15 mouse cellular contexts compared by ENCODE assay signal in the genomic region with DNA sequence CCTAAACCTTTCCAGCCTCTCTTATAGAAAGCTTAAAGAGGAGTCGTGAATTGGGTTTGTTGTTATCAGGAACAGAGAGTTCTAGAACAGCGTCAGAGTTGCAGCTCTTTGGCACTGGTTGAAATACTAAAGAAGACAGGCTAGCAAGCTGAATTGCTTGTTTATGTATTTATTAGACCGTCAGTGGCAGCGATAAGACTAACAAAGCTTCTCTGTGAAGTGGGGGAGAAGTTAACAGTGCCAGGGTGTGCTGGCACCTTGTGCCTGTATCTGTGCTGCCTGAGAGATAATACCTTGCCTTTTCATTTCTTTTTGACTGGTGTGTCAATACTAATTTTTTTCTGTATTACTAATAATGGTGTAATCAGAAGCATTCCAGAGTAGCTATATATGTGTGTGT. TPM values are rescaled to one million over a fixed set of nuclear protein-coding genes. Genes with fewer than 3 reads are reported as not detected.
DNase-seq lines count a peak whose midpoint lies in the region; ATAC-seq lines count a peak whose summit lies in the region.
"Had no signal": no experiment of that assay in that cellular context is flagged by ENCODE, and none has a peak within 500 bp of the region (broad histone marks: within the 10 kb centered on the region; RNA-seq: fewer than 3 reads in every experiment).

No protein-coding gene starts in this region.

- DNase-seq in heart, postnatal 36 days, result no peak
- DNase-seq in liver, embryonic 13.5 days, result no peak
- DNase-seq in kidney, adult 18-20 months, result no peak
- no peak for DNase-seq in lung, postnatal 10 days
- DNase-seq: cerebellum, postnatal 10 days; gastrocnemius, postnatal 25 days; layer of hippocampus, postnatal 36 days; retina, postnatal 1 day had no signal

- no peak overlapping the region for H3K9ac ChIP-seq in heart, embryonic 16.5 days (ENCODE audit: low read length)
- no peak overlapping the region; the same call in 1 of the 2 replicates for H3K9ac ChIP-seq in hindbrain, embryonic 12.5 days
- no peak overlapping the region for H3K9ac ChIP-seq in liver, embryonic 13.5 days
- H3K9ac ChIP-seq in midbrain, embryonic 16.5 days (ENCODE audit: low read depth, low read length), result no peak overlapping the region
- H3K9ac ChIP-seq: limb, embryonic 12.5 days had no signal

- H3K9me3 ChIP-seq in heart, embryonic 16.5 days (replicated peaks; ENCODE audit: control insufficient read depth, low read length), result no peaks in the 10 kb centered on the region
- H3K9me3 ChIP-seq in hindbrain, embryonic 12.5 days (replicated peaks), result no peaks in the 10 kb centered on the region
- H3K9me3 ChIP-seq in liver, embryonic 13.5 days (replicated peaks), result no peaks in the 10 kb centered on the region
- no peaks in the 10 kb centered on the region for H3K9me3 ChIP-seq in midbrain, embryonic 16.5 days (replicated peaks; ENCODE audit: control insufficient read depth, low read length, poor library complexity, severe bottlenecking)
- H3K9me3 ChIP-seq: limb, embryonic 12.5 days had no signal

- H3K27me3 ChIP-seq in heart, embryonic 16.5 days (ENCODE audit: control insufficient read depth, insufficient read depth, low read length), result no peaks in the 10 kb centered on the region
- no peaks in the 10 kb centered on the region for H3K27me3 ChIP-seq in hindbrain, embryonic 12.5 days
- no peaks in the 10 kb centered on the region for H3K27me3 ChIP-seq in liver, embryonic 13.5 days
- H3K27me3 ChIP-seq in midbrain, embryonic 16.5 days (ENCODE audit: control insufficient read depth, insufficient read depth, low read depth, low read length), result no peaks in the 10 kb centered on the region
- H3K27me3 ChIP-seq: CH12.LX; limb, embryonic 12.5 days; Patski had no signal

- H3K27ac ChIP-seq in heart, embryonic 16.5 days (ENCODE audit: low read length), result 0 out of 2 replicates have a peak overlapping the region, but pooled peaks have one; percentile 42
- H3K27ac ChIP-seq in hindbrain, embryonic 12.5 days, result 0 out of 2 replicates have a peak overlapping the region, but pooled peaks have one; percentile 8
- H3K27ac ChIP-seq in liver, embryonic 13.5 days, result peak overlapping the region; percentile 16
- no peak overlapping the region for H3K27ac ChIP-seq in midbrain, embryonic 16.5 days (ENCODE audit: low read length)
- H3K27ac ChIP-seq: kidney, postnatal 0 days; limb, embryonic 12.5 days had no signal

- ATAC-seq in heart, embryonic 16.5 days (replicated peaks; ENCODE audit: extremely low read depth, insufficient read depth, low FRiP score), result no peak
- no peak for ATAC-seq in hindbrain, embryonic 12.5 days (ENCODE audit: low FRiP score)
- ATAC-seq in liver, embryonic 13.5 days (ENCODE audit: low read depth), result no peak
- ATAC-seq in midbrain, embryonic 16.5 days, result no peak
- ATAC-seq: Patski had no signal

- H3K4me2 ChIP-seq in heart, embryonic 16.5 days (ENCODE audit: low read depth, low read length), result no peak overlapping the region
- peak overlapping the region; percentile 38 for H3K4me2 ChIP-seq in hindbrain, embryonic 12.5 days (replicated peaks)
- H3K4me2 ChIP-seq in liver, embryonic 13.5 days, result 0 out of 2 replicates have a peak overlapping the region, but pooled peaks have one; percentile 21
- H3K4me2 ChIP-seq in midbrain, embryonic 16.5 days (ENCODE audit: low read length), result peak overlapping the region; percentile 37

- peaks cover 15% of the 10 kb centered on the region for H3K4me1 ChIP-seq in heart, embryonic 16.5 days (ENCODE audit: control insufficient read depth, insufficient read depth, low read length)
- peaks cover 31% of the 10 kb centered on the region for H3K4me1 ChIP-seq in hindbrain, embryonic 12.5 days
- peaks cover 63% of the 10 kb centered on the region for H3K4me1 ChIP-seq in liver, embryonic 13.5 days (replicated peaks)
- peaks cover 28% of the 10 kb centered on the region for H3K4me1 ChIP-seq in midbrain, embryonic 16.5 days (ENCODE audit: control insufficient read depth, insufficient read depth, low read length)

- intact Hi-C loops in heart, postnatal 36 days (cut with DNase I), result loop anchor here (5.0 kb wide), 2 partner anchors 84 to 134 kb away; no protein-coding TSS in a partner anchor

- H3K36me3 ChIP-seq in heart, embryonic 16.5 days (ENCODE audit: control insufficient read depth, insufficient read depth), result no peaks in the 10 kb centered on the region
- no peaks in the 10 kb centered on the region for H3K36me3 ChIP-seq in hindbrain, embryonic 12.5 days
- no peaks in the 10 kb centered on the region for H3K36me3 ChIP-seq in liver, embryonic 13.5 days
- no peaks in the 10 kb centered on the region for H3K36me3 ChIP-seq in midbrain, embryonic 16.5 days (ENCODE audit: control insufficient read depth, insufficient read depth, low read length)
- H3K36me3 ChIP-seq: limb, embryonic 12.5 days had no signal

- no peak overlapping the region for H3K4me3 ChIP-seq in heart, embryonic 16.5 days (ENCODE audit: low read length)
- 0 out of 2 replicates have a peak overlapping the region, but pooled peaks have one; percentile 0 for H3K4me3 ChIP-seq in hindbrain, embryonic 12.5 days
- no peak overlapping the region for H3K4me3 ChIP-seq in liver, embryonic 13.5 days (replicated peaks)
- no peak overlapping the region for H3K4me3 ChIP-seq in midbrain, embryonic 16.5 days (ENCODE audit: low read depth, low read length)
- H3K4me3 ChIP-seq: limb, embryonic 12.5 days had no signal

- 54% methylated on average over 4 of the region's 4 CpGs for WGBS in heart, embryonic 16.5 days
- WGBS in hindbrain, embryonic 12.5 days, result 47% methylated on average over 4 of the region's 4 CpGs
- WGBS in liver, embryonic 13.5 days (ENCODE audit: insufficient replicate concordance), result 47% methylated on average over 4 of the region's 4 CpGs
- 45% methylated on average over 4 of the region's 4 CpGs for WGBS in midbrain, embryonic 16.5 days

RNA-seq across cellular contexts. Expression of a gene that starts 2.2 kb away (rescaled TPM):
- polyA plus RNA-seq in heart, embryonic 16.5 days (2015; fragmentation: Nextera tagmentation; extraction: Ambion mirVana), result 17.3 and 20.0 TPM in 2 replicates
- 1 to 10 TPM; 7.2 to 7.6 TPM for total RNA-seq in heart, postnatal 36 days (2021)
- 71.1 and 73.1 TPM in 2 replicates for polyA plus RNA-seq in hindbrain, embryonic 12.5 days (2016; fragmentation: Nextera tagmentation; extraction: Ambion mirVana)
- 8.1 and 9.5 TPM in 2 replicates for polyA plus RNA-seq in liver, embryonic 13.5 days (2015; fragmentation: Nextera tagmentation; extraction: Ambion mirVana)
- polyA plus RNA-seq in midbrain, embryonic 16.5 days (2015; fragmentation: Nextera tagmentation; extraction: Ambion mirVana), result 38.1 and 51.2 TPM in 2 replicates

RNA-seq across cellular contexts. Expression of a gene that starts 46.9 kb away (rescaled TPM):
- 80.2 and 88.0 TPM in 2 replicates for polyA plus RNA-seq in heart, embryonic 16.5 days (2015; fragmentation: Nextera tagmentation; extraction: Ambion mirVana)
- 100 to 1,000 TPM; 240 to 258 TPM for total RNA-seq in heart, postnatal 36 days (2021)
- 37.8 and 41.8 TPM in 2 replicates for polyA plus RNA-seq in hindbrain, embryonic 12.5 days (2016; fragmentation: Nextera tagmentation; extraction: Ambion mirVana)
- polyA plus RNA-seq in liver, embryonic 13.5 days (2015; fragmentation: Nextera tagmentation; extraction: Ambion mirVana), result 18.2 and 23.8 TPM in 2 replicates
- polyA plus RNA-seq in midbrain, embryonic 16.5 days (2015; fragmentation: Nextera tagmentation; extraction: Ambion mirVana), result 31.5 and 34.5 TPM in 2 replicates
